Mouse (Mus musculus) hindbrain, embryonic 11.5 days (tissue): ENCODE measurements around the gene Itgb6. TPM values are rescaled to one million over a fixed set of nuclear protein-coding genes. Genes with fewer than 3 reads are reported as not detected.

ENCODE experiments used
- ATAC-seq: fragments of 200-750 bp; cut with Nextera tagmentation; 2 replicates; pipeline ENCODE4 v1.8.0; 2017; ENCODE audit warnings: mild to moderate bottlenecking, moderate TSS enrichment, moderate library complexity; ENCODE audit not compliant: low FRiP score
- DNase-seq: peaks from one replicate; pipeline ENCODE4 v3.0.0-alpha.2; 2015; ENCODE audit warnings: low spot score
- H3K27ac ChIP-seq: fragments of 300-500 bp; sonication (generic); 2 replicates; pipeline ENCODE4 v1.5.1; 2014; ENCODE audit warnings: mild to moderate bottlenecking, low read depth, low read length
- H3K27me3 ChIP-seq: fragments of 300-500 bp; sonication (generic); 2 replicates; pipeline ENCODE4 v1.6.1; 2014; ENCODE audit warnings: mild to moderate bottlenecking, low read length, moderate library complexity, mixed read lengths; ENCODE audit not compliant: control insufficient read depth, insufficient read depth
- H3K36me3 ChIP-seq: fragments of 300-500 bp; sonication (generic); 2 replicates; pipeline ENCODE4 v1.6.1; 2014; ENCODE audit warnings: mild to moderate bottlenecking, low read length, moderate library complexity, mixed read lengths; ENCODE audit not compliant: control insufficient read depth, insufficient read depth
- H3K4me1 ChIP-seq: fragments of 300-500 bp; sonication (generic); replicated peaks from 2 replicates; pipeline ENCODE4 v1.6.1; 2014; ENCODE audit warnings: low read length, mixed read lengths; ENCODE audit not compliant: control insufficient read depth, insufficient read depth
- H3K4me2 ChIP-seq: fragments of 300-500 bp; sonication (generic); replicated peaks from 2 replicates; pipeline ENCODE4 v1.6.1; 2014; ENCODE audit warnings: mild to moderate bottlenecking, low read depth, low read length
- H3K4me3 ChIP-seq: fragments of 300-500 bp; sonication (generic); 2 replicates; pipeline ENCODE4 v1.5.1; 2014; ENCODE audit warnings: low read depth, low read length
- H3K9ac ChIP-seq: fragments of 300-500 bp; sonication (generic); 2 replicates; pipeline ENCODE4 v1.6.1; 2014; ENCODE audit warnings: low read depth, low read length
- H3K9me3 ChIP-seq: fragments of 300-500 bp; sonication (generic); 2 replicates; pipeline ENCODE4 v1.6.1; 2016; ENCODE audit warnings: low read length; ENCODE audit not compliant: control insufficient read depth
- WGBS: fragments of 180-500 bp; shearing (Covaris S2); extraction: QIAGEN DNeasy Blood & Tissue Kit; methylation state at CpG from one replicate; pipeline ENCODE4 v1.1.7; 2014; 5-methylcytosine and 5-hydroxymethylcytosine counted together
- polyA plus RNA-seq: library from polyadenylated mRNA; unstranded; fragments of >200 nt; fragmentation: Nextera tagmentation; extraction: Ambion mirVana; gene quantifications from 2 replicates; pipeline ENCODE4 v1.2.1, GENCODE M21; 2014

Itgb6 gene
- polyA plus RNA-seq, 1 experiment from 2014 or later = 0.71 TPM

DNA sequence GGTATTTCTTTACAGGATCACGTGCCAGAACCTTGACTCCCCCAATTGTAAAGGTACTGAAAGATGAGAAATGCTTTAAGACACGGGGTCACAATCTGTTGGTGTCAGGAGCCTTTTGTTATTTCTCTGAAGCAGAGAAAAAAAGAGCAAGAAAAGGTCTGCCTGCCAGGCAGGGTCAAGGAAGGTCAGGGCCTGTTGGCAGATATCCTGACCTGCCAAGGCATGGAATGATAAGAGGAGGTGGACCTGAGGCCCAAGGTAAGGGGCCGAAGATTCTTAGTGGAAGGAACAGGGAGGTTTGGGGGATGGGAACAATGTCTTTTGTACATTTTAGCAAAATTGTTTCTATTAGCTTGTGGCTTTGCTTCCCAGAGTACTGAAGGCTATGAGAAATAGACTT, 13.8 kb downstream of the Itgb6 start:
- DNase-seq = no peak
- Histone ChIP-seq H3K36me3 (no peaks in the 10 kb centered on the region), H3K4me1 (no peaks in the 10 kb centered on the region), H3K27me3 (no peaks in the 10 kb centered on the region), H3K27ac (no peak overlapping the region), H3K4me3 (no peak overlapping the region), H3K9ac (no peak overlapping the region), H3K4me2 (no peak overlapping the region), H3K9me3 (no peaks in the 10 kb centered on the region)
- no peak for ATAC-seq
- WGBS = 20% methylated on average over 3 of the region's 3 CpGs

DNA sequence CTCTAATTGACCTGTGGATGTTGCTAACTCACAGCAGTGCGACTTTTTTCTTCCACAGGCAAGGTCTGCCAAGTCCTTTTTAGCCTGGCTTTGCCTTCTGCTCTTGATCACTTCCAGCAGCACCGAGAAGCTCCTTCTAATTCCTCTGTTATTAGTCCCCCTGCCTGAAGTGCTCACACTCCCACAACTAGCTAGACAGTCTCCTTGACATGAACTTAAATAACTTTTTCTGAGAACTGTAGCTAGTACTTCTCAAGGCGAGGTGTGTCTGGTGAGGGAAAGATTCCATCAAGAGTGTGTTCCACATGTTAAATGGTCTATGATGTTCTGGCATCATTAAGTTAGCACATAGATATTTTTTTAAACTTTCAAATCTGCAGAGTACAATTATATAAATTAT, 15.6 kb downstream of the Itgb6 start:
- H3K4me3 ChIP-seq = no peak overlapping the region
- H3K36me3 ChIP-seq = no peaks in the 10 kb centered on the region
- H3K4me1 ChIP-seq = no peaks in the 10 kb centered on the region
- no peak for DNase-seq
- H3K4me2 ChIP-seq = no peak overlapping the region
- ATAC-seq = no peak
- H3K27ac ChIP-seq = no peak overlapping the region
- H3K9me3 ChIP-seq = no peaks in the 10 kb centered on the region
- H3K9ac ChIP-seq = no peak overlapping the region
- WGBS = 88% methylated on average over 3 of the region's 3 CpGs
- no peaks in the 10 kb centered on the region for H3K27me3 ChIP-seq

DNA sequence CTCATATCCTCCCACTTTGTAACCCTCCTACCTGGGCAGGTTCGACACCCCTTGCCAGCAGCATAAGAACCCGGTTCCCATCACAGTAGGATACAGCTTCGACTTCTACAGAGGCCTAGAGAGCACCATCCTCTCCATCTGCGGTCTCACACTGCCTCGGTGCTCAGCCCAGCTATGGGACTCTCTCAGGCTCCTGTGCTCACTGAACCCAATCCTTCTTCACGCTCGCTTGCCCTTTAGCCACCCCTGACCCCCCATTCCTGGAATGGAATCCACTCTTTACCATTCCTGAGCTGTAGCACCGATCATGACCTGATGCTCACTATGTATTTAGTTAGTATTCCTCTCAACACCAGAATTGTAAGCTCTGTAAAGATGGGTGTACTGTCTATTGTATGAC, 17.0 kb downstream of the Itgb6 start:
- ATAC-seq = no peak
- WGBS = 87% methylated on average over 8 of the region's 8 CpGs
- no peak overlapping the region for H3K4me2 ChIP-seq
- no peak overlapping the region for H3K27ac ChIP-seq
- no peaks in the 10 kb centered on the region for H3K27me3 ChIP-seq
- no peak overlapping the region for H3K4me3 ChIP-seq
- DNase-seq = no peak
- no peaks in the 10 kb centered on the region for H3K36me3 ChIP-seq
- H3K9ac ChIP-seq = no peak overlapping the region
- H3K4me1 ChIP-seq = no peaks in the 10 kb centered on the region
- no peaks in the 10 kb centered on the region for H3K9me3 ChIP-seq

GRCm38 (mm10) chr2:60703315-60703714, 19.1 kb downstream of the Itgb6 start:
- no peaks in the 10 kb centered on the region for H3K4me1 ChIP-seq
- 70% methylated on average over 4 of the region's 4 CpGs for whole genome bisulfite sequencing
- no peak overlapping the region for H3K4me3 ChIP-seq
- no peak overlapping the region for H3K9ac ChIP-seq
- H3K36me3 ChIP-seq = no peaks in the 10 kb centered on the region
- DNase-seq (no peak), ATAC-seq (no peak)
- H3K27me3 ChIP-seq = no peaks in the 10 kb centered on the region
- no peak overlapping the region for H3K27ac ChIP-seq
- H3K4me2 ChIP-seq = no peak overlapping the region
- H3K9me3 ChIP-seq = no peaks in the 10 kb centered on the region

DNA sequence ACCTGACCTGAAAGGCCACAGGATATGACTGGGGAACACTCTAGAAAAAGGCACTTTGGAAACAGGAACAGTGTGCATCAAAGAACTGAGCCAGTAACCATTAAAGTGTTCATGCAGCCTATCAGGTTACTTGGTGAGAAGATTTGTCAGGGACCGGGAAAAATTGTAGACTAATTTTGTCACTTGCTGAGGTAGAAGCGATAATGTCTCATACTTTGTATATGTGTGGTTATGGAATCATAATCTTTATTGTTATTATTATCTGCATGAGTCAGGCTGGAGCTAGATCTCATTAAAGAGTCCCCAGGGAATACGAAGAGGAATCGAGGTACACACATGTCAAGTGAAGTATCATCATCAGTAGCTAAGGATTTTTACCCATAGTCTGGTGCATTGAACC, 21.5 kb downstream of the Itgb6 start:
- WGBS = 87% methylated on average over 4 of the region's 4 CpGs
- no peak overlapping the region for H3K4me2 ChIP-seq
- H3K9ac ChIP-seq = no peak overlapping the region
- H3K27ac ChIP-seq = no peak overlapping the region
- H3K9me3 ChIP-seq = no peaks in the 10 kb centered on the region
- no peaks in the 10 kb centered on the region for H3K4me1 ChIP-seq
- no peak overlapping the region for H3K4me3 ChIP-seq
- ATAC-seq (no peak), DNase-seq (no peak)
- H3K27me3 ChIP-seq = no peaks in the 10 kb centered on the region
- no peaks in the 10 kb centered on the region for H3K36me3 ChIP-seq

- Histone ChIP-seq H3K36me3 (no peaks in the 10 kb centered on the region), H3K4me1 (no peaks in the 10 kb centered on the region), H3K27ac (no peak overlapping the region), H3K4me3 (no peak overlapping the region), H3K9me3 (no peaks in the 10 kb centered on the region), H3K27me3 (no peaks in the 10 kb centered on the region), H3K9ac (no peak overlapping the region), H3K4me2 (no peak overlapping the region)
- ATAC-seq (no peak), DNase-seq (no peak)
- 93% methylated on average over 3 of the region's 3 CpGs for WGBS
These were observed 22.4 kb downstream of the Itgb6 start for GRCm38 (mm10) chr2:60700013-60700412.

DNA sequence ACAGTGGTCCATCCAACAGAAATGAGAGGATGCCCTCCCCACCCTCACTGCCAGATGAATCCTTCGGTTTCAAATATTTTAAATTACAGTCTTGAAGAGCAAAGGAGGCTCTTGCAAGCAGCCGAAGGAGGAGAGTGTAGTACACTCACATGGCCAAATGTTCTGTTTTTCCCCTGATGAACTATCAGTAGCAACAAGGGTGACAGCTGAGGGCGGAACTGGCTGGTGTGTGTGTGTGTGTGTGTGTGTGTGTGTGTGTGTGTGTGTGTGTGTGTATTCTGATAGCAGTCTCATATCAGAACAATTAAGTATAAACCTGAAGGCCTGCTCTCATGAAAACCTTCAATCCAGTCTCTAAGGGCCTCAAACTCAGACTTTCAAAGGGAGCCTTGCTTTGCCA, 22.9 kb downstream of the Itgb6 start:
- WGBS = 96% methylated on average over 3 of the region's 3 CpGs
- H3K27ac ChIP-seq = no peak overlapping the region
- H3K36me3 ChIP-seq = no peaks in the 10 kb centered on the region
- no peak for DNase-seq
- H3K4me3 ChIP-seq = no peak overlapping the region
- H3K27me3 ChIP-seq = no peaks in the 10 kb centered on the region
- no peak overlapping the region for H3K4me2 ChIP-seq
- no peaks in the 10 kb centered on the region for H3K9me3 ChIP-seq
- H3K9ac ChIP-seq = no peak overlapping the region
- H3K4me1 ChIP-seq = no peaks in the 10 kb centered on the region
- no peak for ATAC-seq

- no peak overlapping the region for H3K4me3 ChIP-seq
- no peak for ATAC-seq
- no peak overlapping the region for H3K9ac ChIP-seq
- H3K36me3 ChIP-seq = no peaks in the 10 kb centered on the region
- no peaks in the 10 kb centered on the region for H3K9me3 ChIP-seq
- no peak for DNase-seq
- no peak overlapping the region for H3K4me2 ChIP-seq
- 38% methylated on average over 1 of the region's 1 CpGs for WGBS
- H3K27me3 ChIP-seq = no peaks in the 10 kb centered on the region
- H3K4me1 ChIP-seq = no peaks in the 10 kb centered on the region
- H3K27ac ChIP-seq = no peak overlapping the region
These were observed 24.3 kb downstream of the Itgb6 start for GRCm38 (mm10) chr2:60698155-60698554.

- H3K27ac ChIP-seq = no peak overlapping the region
- DNase-seq = no peak
- no peak for ATAC-seq
These were observed 24.9 kb downstream of the Itgb6 start for GRCm38 (mm10) chr2:60697530-60697929.

More at GRCm38 (mm10) chr2:60697530-60697929, 24.9 kb downstream of the Itgb6 start:
- 76% methylated on average over 7 of the region's 7 CpGs for WGBS
- Histone ChIP-seq H3K27me3 (no peaks in the 10 kb centered on the region), H3K4me2 (no peak overlapping the region), H3K36me3 (no peaks in the 10 kb centered on the region), H3K9ac (no peak overlapping the region), H3K4me1 (no peaks in the 10 kb centered on the region), H3K4me3 (no peak overlapping the region), H3K9me3 (no peaks in the 10 kb centered on the region)
